Mouse (Mus musculus): ENCODE data around the gene Susd5. TPM values are rescaled to one million over a fixed set of nuclear protein-coding genes. Genes with fewer than 3 reads are reported as not detected.

Gene Susd5
- polyA plus RNA-seq, 1 experiment from 2014 or later, result not detected

DNA sequence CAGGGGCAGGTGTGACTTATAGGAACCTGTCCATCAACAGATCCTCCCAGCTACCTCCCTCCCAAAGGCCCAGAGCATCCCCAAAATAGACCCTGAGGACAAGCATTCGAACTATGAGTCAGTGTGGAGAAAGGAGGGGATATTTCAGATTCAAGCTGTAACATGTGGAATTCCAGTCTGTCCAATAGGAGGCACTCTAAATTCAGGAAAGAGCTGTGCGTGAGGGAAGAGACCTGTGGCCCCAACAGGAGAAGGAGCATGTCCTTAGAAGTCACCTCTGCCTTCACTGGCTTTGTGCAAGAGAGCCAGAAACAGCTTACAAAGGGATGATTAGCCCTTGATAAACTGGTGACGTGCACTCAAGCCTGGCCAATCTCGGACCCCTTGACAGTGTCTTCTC lies 16.0 kb upstream of the Susd5 start:
- H3K27me3 ChIP-seq (replicated peaks; ENCODE audit: insufficient read depth, low read length), result no peaks in the 10 kb centered on the region
- ATAC-seq (no peak), DNase-seq (ENCODE audit: low spot score) (no peak)
- no peaks in the 10 kb centered on the region for H3K36me3 ChIP-seq (ENCODE audit: insufficient read depth, low read length)
- no peak overlapping the region for H3K4me2 ChIP-seq (replicated peaks; ENCODE audit: low read depth, low read length)
- TF ChIP-seq CTCF (IDR thresholded peaks at IDR 0.05) (peak; percentile 10; the same call in 1 of the 2 replicates), EP300 (IDR thresholded peaks at IDR 0.05) (no peak)
- H3K4me3 ChIP-seq (ENCODE audit: low read depth, low read length), result no peak overlapping the region
- 70% methylated on average over 4 of the region's 4 CpGs for WGBS
- no peak overlapping the region for H3K9ac ChIP-seq (replicated peaks; ENCODE audit: low read depth)
- H3K9me3 ChIP-seq (ENCODE audit: low read length), result no peaks in the 10 kb centered on the region
- H3K27ac ChIP-seq (ENCODE audit: low read length), result no peak overlapping the region
- H3K4me1 ChIP-seq (ENCODE audit: insufficient read depth, low read depth, low read length), result no peaks in the 10 kb centered on the region

DNA sequence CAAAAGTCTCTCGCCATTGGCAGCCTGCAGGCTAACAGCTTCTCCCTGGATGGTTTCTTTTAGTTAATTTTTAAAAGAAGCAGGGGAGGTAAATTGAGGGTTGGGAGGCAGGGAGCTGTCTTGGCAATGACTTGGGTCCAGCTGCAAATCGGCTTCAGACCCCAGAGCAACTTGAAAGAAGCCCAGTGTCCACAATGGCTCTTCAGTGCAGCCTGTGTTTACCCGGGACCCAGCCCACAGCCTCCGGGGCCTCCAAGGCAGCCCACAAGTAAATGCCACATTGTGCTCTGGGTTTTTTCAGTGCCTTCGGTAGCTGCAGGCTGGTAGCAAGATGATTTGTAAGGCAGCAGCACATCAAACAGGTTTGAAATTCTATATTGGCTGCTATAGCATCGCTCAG lies 14.4 kb upstream of the Susd5 start:
- H3K27ac ChIP-seq (ENCODE audit: low read length), result no peak overlapping the region
- no peak overlapping the region for H3K4me2 ChIP-seq (replicated peaks; ENCODE audit: low read depth, low read length)
- H3K4me1 ChIP-seq (ENCODE audit: insufficient read depth, low read depth, low read length), result no peaks in the 10 kb centered on the region
- H3K36me3 ChIP-seq (ENCODE audit: insufficient read depth, low read length), result no peaks in the 10 kb centered on the region
- no peaks in the 10 kb centered on the region for H3K27me3 ChIP-seq (replicated peaks; ENCODE audit: insufficient read depth, low read length)
- no peak for TF ChIP-seq EP300 (IDR thresholded peaks at IDR 0.05)
- TF ChIP-seq CTCF (IDR thresholded peaks at IDR 0.05), result no peak
- ATAC-seq, result no peak
- no peak for DNase-seq (ENCODE audit: low spot score)
- no peak overlapping the region for H3K9ac ChIP-seq (replicated peaks; ENCODE audit: low read depth)
- H3K4me3 ChIP-seq (ENCODE audit: low read depth, low read length), result no peak overlapping the region
- 28% methylated on average over 6 of the region's 6 CpGs for WGBS
- no peaks in the 10 kb centered on the region for H3K9me3 ChIP-seq (ENCODE audit: low read length)

DNA sequence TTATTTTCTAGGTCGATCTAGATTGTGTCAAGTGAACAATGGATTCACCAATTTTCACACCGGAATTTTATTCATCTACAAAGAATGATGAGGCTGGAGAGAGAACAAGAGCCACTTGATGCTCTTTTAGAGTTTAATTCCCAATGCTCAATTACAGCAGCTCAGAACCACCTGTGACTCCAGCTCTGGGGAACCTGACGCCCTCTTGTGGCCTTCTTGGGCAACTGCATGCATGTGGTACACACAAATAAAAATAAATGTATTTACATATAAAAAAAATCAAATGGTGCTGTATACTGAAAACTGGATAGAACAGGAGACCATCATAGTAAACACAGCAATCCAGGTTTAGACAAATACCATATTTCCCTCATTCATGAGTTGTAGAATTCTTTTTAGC lies 12.5 kb upstream of the Susd5 start:
- ATAC-seq, result no peak
- no peak overlapping the region for H3K9ac ChIP-seq (replicated peaks; ENCODE audit: low read depth)
- H3K9me3 ChIP-seq (ENCODE audit: low read length), result no peaks in the 10 kb centered on the region
- no peaks in the 10 kb centered on the region for H3K27me3 ChIP-seq (replicated peaks; ENCODE audit: insufficient read depth, low read length)
- no peaks in the 10 kb centered on the region for H3K36me3 ChIP-seq (ENCODE audit: insufficient read depth, low read length)
- TF ChIP-seq EP300 (IDR thresholded peaks at IDR 0.05), result no peak
- peak; percentile 56 for TF ChIP-seq CTCF (IDR thresholded peaks at IDR 0.05)
- no peak for DNase-seq (ENCODE audit: low spot score)
- no peak overlapping the region for H3K4me2 ChIP-seq (replicated peaks; ENCODE audit: low read depth, low read length)
- H3K4me3 ChIP-seq (ENCODE audit: low read depth, low read length), result no peak overlapping the region
- no peaks in the 10 kb centered on the region for H3K4me1 ChIP-seq (ENCODE audit: insufficient read depth, low read depth, low read length)
- H3K27ac ChIP-seq (ENCODE audit: low read length), result no peak overlapping the region
- 58% methylated on average over 3 of the region's 3 CpGs for WGBS

DNA sequence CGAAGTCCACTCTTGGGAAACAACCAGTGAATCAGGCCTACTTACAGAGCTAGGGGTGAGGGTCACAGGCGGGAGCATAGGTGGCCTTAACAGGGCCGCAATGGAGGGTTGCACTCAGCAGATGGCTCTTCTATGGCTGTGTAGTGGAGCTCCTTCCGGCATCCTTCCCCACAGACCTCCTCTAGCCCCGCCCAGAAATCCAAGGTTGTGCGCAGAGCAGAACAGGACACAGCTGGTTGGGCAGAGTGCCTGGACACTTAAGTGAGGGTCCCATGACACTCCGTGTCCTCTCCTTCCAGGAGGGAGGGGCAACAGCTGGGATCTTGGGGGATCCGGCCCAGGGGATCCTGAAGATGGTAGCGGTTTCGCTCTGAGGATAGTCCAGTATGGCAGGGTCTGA lies 10.9 kb upstream of the Susd5 start, which contains the start of gene Fbxl2:
Gene Fbxl2, minus strand, starts transcription at position 164 of the 400 bp plus-strand sequence.
- Histone ChIP-seq H3K4me2 (replicated peaks; ENCODE audit: low read depth, low read length) (no peak within 1 kb of the TSS), H3K4me1 (ENCODE audit: insufficient read depth, low read depth, low read length) (no peaks in the 10 kb centered on the region), H3K36me3 (ENCODE audit: insufficient read depth, low read length) (no peaks in the 10 kb centered on the region), H3K9me3 (ENCODE audit: low read length) (no peaks in the 10 kb centered on the region), H3K27me3 (replicated peaks; ENCODE audit: insufficient read depth, low read length) (no peaks in the 10 kb centered on the region), H3K27ac (ENCODE audit: low read length) (no peak within 1 kb of the TSS), H3K4me3 (ENCODE audit: low read depth, low read length) (no peak within 1 kb of the TSS), H3K9ac (replicated peaks; ENCODE audit: low read depth) (no peak within 1 kb of the TSS)
- ATAC-seq, result no peak
- TF ChIP-seq CTCF (IDR thresholded peaks at IDR 0.05) (no peak), EP300 (IDR thresholded peaks at IDR 0.05) (no peak)
- WGBS, result 72% methylated on average over 10 of the region's 10 CpGs
- DNase-seq (ENCODE audit: low spot score), result no peak

DNA sequence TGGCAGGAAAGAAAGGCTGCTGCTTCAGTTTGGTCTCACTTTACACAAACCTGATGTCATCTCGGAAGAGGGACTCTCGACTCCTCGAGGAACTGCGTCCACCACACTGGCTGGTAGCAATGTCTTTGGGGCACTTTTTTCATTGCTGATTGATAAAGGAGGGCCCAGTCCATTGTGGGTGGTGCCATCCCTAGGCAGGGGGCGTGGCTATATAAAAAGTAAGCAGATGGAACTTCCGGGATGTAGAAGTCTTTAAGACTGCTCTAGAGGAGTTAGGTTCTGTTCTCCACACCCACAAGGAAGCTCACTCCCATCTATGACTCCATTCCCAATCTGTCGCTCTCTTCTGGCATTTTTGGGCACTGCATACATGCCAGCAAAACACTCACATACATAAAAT lies 10.3 kb upstream of the Susd5 start:
- H3K36me3 ChIP-seq (ENCODE audit: insufficient read depth, low read length), result no peaks in the 10 kb centered on the region
- H3K4me1 ChIP-seq (ENCODE audit: insufficient read depth, low read depth, low read length), result no peaks in the 10 kb centered on the region
- H3K9me3 ChIP-seq (ENCODE audit: low read length), result no peaks in the 10 kb centered on the region
- ATAC-seq, result no peak
- TF ChIP-seq CTCF (IDR thresholded peaks at IDR 0.05), result no peak
- TF ChIP-seq EP300 (IDR thresholded peaks at IDR 0.05), result no peak
- no peak overlapping the region for H3K9ac ChIP-seq (replicated peaks; ENCODE audit: low read depth)
- 85% methylated on average over 7 of the region's 7 CpGs for WGBS
- no peak overlapping the region for H3K4me2 ChIP-seq (replicated peaks; ENCODE audit: low read depth, low read length)
- no peaks in the 10 kb centered on the region for H3K27me3 ChIP-seq (replicated peaks; ENCODE audit: insufficient read depth, low read length)
- no peak for DNase-seq (ENCODE audit: low spot score)
- no peak overlapping the region for H3K27ac ChIP-seq (ENCODE audit: low read length)
- no peak overlapping the region for H3K4me3 ChIP-seq (ENCODE audit: low read depth, low read length)

DNA sequence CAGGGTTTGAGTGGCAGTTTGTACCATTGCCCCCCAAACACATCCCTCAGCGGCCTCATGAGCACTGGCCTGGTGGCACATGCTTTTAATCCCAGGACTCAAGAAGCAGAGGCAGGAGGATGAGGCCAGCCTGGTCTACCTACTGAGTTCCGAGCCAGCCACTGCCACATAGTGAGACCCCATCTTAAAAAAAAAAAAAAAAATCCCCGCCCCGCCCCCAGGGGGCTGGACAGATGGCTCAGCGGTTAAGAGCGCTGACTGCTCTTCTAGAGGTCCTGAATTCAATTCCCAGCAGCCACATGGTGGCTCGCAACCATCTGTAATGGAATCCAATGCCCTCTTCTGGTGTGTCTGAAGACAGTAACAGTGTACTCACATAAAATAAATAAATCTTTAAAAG lies 6.8 kb upstream of the Susd5 start:
- DNase-seq (ENCODE audit: low spot score), result no peak
- H3K9me3 ChIP-seq (ENCODE audit: low read length), result no peaks in the 10 kb centered on the region
- no peaks in the 10 kb centered on the region for H3K36me3 ChIP-seq (ENCODE audit: insufficient read depth, low read length)
- WGBS, result 83% methylated on average over 7 of the region's 7 CpGs
- no peak overlapping the region for H3K9ac ChIP-seq (replicated peaks; ENCODE audit: low read depth)
- no peak overlapping the region for H3K4me3 ChIP-seq (ENCODE audit: low read depth, low read length)
- TF ChIP-seq EP300 (IDR thresholded peaks at IDR 0.05), result no peak
- no peak for TF ChIP-seq CTCF (IDR thresholded peaks at IDR 0.05)
- no peaks in the 10 kb centered on the region for H3K27me3 ChIP-seq (replicated peaks; ENCODE audit: insufficient read depth, low read length)
- no peak overlapping the region for H3K27ac ChIP-seq (ENCODE audit: low read length)
- H3K4me2 ChIP-seq (replicated peaks; ENCODE audit: low read depth, low read length), result no peak overlapping the region
- ATAC-seq, result no peak
- H3K4me1 ChIP-seq (ENCODE audit: insufficient read depth, low read depth, low read length), result no peaks in the 10 kb centered on the region

DNA sequence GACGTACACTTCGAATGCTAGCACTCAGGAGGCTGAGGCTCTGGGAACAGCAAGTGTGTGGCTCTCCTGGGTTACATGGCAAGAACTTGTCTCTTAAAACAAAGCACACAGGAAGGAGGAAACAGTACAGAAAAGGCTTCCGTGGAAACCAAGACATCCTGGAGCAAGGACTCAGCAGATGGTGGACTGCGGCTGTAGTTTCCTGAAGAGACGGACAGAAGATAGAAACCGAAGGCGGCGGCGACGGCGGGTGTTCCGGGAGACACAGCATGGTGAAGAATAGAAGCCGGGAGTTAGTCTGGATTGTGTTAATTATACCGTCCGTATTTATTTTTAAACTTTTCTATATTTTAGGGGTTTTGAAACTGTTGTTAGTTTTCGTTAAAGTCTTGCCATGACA lies 6.2 kb upstream of the Susd5 start:
- Histone ChIP-seq H3K4me3 (ENCODE audit: low read depth, low read length) (no peak overlapping the region), H3K27me3 (replicated peaks; ENCODE audit: insufficient read depth, low read length) (0 out of 2 replicates have a peak, but pooled peaks cover 5% of the 10 kb centered on the region), H3K27ac (ENCODE audit: low read length) (no peak overlapping the region), H3K4me2 (replicated peaks; ENCODE audit: low read depth, low read length) (no peak overlapping the region), H3K4me1 (ENCODE audit: insufficient read depth, low read depth, low read length) (no peaks in the 10 kb centered on the region), H3K36me3 (ENCODE audit: insufficient read depth, low read length) (no peaks in the 10 kb centered on the region), H3K9me3 (ENCODE audit: low read length) (no peaks in the 10 kb centered on the region), H3K9ac (replicated peaks; ENCODE audit: low read depth) (no peak overlapping the region)
- DNase-seq (ENCODE audit: low spot score), result no peak
- 81% methylated on average over 16 of the region's 16 CpGs for WGBS
- TF ChIP-seq CTCF (IDR thresholded peaks at IDR 0.05) (no peak), EP300 (IDR thresholded peaks at IDR 0.05) (no peak)
- ATAC-seq, result no peak

Measured in lung, postnatal 0 days (tissue).